Mouse (Mus musculus): ENCODE results near the gene Gm20855.
"Not testable (repeated sequence)": the region's sequence is repeated elsewhere in the genome, so short reads cannot be mapped to it uniquely, and the experiment has no call there.

Gene Gm20855

DNA sequence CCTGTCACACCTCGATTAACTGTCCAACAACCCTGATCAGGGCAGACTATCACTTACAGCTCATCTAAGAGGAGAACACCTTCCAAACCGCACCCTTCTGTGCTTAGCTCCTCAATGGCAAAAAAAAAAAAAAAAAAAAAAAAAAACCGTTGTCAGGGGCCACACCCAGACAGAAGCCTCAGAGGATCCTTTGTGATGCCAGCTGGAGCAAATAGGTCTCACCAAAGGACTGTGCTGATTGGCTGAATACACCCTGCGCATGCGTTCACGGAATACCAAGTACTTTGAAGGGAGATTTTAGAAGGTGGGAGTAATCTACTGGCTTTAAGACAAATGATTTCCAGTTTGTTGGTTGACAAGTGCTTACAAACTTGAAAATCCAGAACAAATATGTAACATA, at the start of gene Gm20855:
Gm20855 (minus strand) TSS at position 101 of the 400 bp plus-strand sequence.
- DNase-seq = not testable (repeated sequence)
